Mouse (Mus musculus) kidney, embryonic 16.5 days (tissue): ENCODE data around the gene Ppia. TPM values are rescaled to one million over a fixed set of nuclear protein-coding genes. Genes with fewer than 3 reads are reported as not detected.
"Not testable (repeated sequence)": the region's sequence is repeated elsewhere in the genome, so short reads cannot be mapped to it uniquely, and the experiment has no call there.

Experiments used
- ATAC-seq: fragments of 200-750 bp; cut with Nextera tagmentation; 2 replicates; pipeline ENCODE4 v1.8.0; 2017; ENCODE audit warnings: moderate TSS enrichment; ENCODE audit not compliant: low FRiP score, low TSS enrichment
- H3K27ac ChIP-seq: fragments of 300-500 bp; sonication (generic); 2 replicates; pipeline ENCODE4 v1.5.1; 2014; ENCODE audit warnings: low read length
- H3K27me3 ChIP-seq: fragments of 300-500 bp; sonication (generic); 2 replicates; pipeline ENCODE4 v1.6.1; 2014; ENCODE audit warnings: low read length, control low read depth, mixed read lengths; ENCODE audit not compliant: insufficient read depth
- H3K36me3 ChIP-seq: fragments of 300-500 bp; sonication (generic); 2 replicates; pipeline ENCODE4 v1.6.1; 2014; ENCODE audit warnings: low read length, control low read depth, mixed read lengths; ENCODE audit not compliant: insufficient read depth
- H3K4me1 ChIP-seq: fragments of 300-500 bp; sonication (generic); 2 replicates; pipeline ENCODE4 v1.6.1; 2014; ENCODE audit warnings: low read length, control low read depth, mixed read lengths; ENCODE audit not compliant: insufficient read depth
- H3K4me2 ChIP-seq: fragments of 300-500 bp; sonication (generic); replicated peaks from 2 replicates; pipeline ENCODE4 v1.6.1; 2014; ENCODE audit warnings: low read depth, low read length
- H3K4me3 ChIP-seq: fragments of 300-500 bp; sonication (generic); 2 replicates; pipeline ENCODE4 v1.5.1; 2014; ENCODE audit warnings: mild to moderate bottlenecking, low read length
- H3K9ac ChIP-seq: fragments of 300-500 bp; sonication (generic); replicated peaks from 2 replicates; pipeline ENCODE4 v1.6.1; 2014; ENCODE audit warnings: low read length
- H3K9me3 ChIP-seq: fragments of 300-500 bp; sonication (generic); 2 replicates; pipeline ENCODE4 v1.6.1; 2016; ENCODE audit warnings: low read length, control low read depth
- WGBS: fragments of 180-500 bp; shearing (Covaris S2); extraction: QIAGEN DNeasy Blood & Tissue Kit; methylation state at CpG from one replicate; pipeline ENCODE4 v1.1.7; 2014; 5-methylcytosine and 5-hydroxymethylcytosine counted together
- microRNA-seq: library from miRNA; unstranded; fragments of <30 nt; microRNA quantifications from one replicate; pipeline ENCODE4, GENCODE M21; 2016
- polyA plus RNA-seq: library from polyadenylated mRNA; unstranded; fragments of >200 nt; fragmentation: Nextera tagmentation; extraction: Ambion mirVana; gene quantifications from 2 replicates; pipeline ENCODE4 v1.2.1, GENCODE M21; 2015

Gene Ppia
- polyA plus RNA-seq, 1 experiment from 2014 or later, result 4,942 TPM

DNA sequence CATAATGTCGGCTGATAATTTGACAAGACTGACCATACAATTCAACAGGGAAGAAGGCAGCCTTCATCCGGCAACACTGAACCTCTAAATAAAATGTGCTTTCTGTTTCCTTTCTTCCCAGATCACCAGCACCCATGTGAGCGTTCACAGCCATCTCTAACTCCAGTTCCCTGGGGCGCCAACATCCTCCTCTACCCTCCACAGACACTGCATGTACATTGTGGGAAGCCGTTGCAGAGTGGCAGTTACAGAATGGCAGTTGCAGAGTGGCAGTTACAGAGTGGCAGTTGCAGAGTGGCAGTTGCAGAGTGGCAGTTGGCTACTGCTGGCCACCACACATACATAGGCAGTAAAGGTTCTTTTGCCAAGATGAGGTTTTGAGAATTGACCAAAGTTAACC, 32.9 kb downstream of the Ppia start:
- not testable (repeated sequence) for H3K4me1 ChIP-seq, H3K4me3 ChIP-seq, H3K27me3 ChIP-seq, H3K9me3 ChIP-seq, ATAC-seq, H3K4me2 ChIP-seq, H3K9ac ChIP-seq, H3K36me3 ChIP-seq, H3K27ac ChIP-seq
- WGBS, result 95% methylated on average over 5 of the region's 5 CpGs

- Histone ChIP-seq H3K4me1 (no peaks in the 10 kb centered on the region), H3K27me3 (no peaks in the 10 kb centered on the region), H3K9ac (no peak overlapping the region), H3K4me2 (no peak overlapping the region), H3K36me3 (no peaks in the 10 kb centered on the region), H3K27ac (no peak overlapping the region), H3K4me3 (no peak overlapping the region), H3K9me3 (no peaks in the 10 kb centered on the region)
- 82% methylated on average over 6 of the region's 6 CpGs for WGBS
- ATAC-seq, result no peak
Measured at GRCm38 (mm10) chr11:6456083-6456482, 40.8 kb downstream of the Ppia start.

DNA sequence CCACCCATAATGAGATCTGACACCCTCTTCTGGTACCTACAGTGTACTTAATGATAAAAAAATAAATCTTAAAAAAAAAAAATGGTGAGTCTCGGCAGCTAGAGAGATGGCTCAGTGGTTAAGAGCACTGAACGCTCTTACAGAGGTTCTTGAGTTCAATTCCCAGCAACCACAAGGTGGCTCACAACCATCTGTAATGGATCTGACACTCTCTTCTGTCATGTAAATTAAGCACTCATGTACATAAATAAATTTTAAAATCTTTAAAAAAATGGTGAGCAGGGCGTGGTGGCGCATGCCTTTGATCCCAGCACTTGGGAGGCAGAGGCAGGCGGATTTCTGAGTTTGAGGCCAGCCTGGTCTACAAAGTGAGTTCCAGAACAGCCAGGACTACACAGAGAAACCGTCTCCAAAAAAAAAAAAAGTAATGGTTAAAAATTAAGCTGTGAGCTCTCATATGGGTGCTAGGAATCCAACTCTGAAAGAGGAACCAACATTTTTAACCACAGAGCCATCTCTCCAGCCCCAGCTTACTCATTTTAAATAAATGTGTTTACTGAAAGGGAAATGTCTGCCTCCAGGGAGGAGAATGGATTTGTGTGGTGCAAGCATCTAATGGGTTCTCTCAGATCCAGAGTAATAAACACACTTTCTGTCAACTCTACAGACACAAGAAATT, 48.1 kb downstream of the Ppia start:
- ATAC-seq, result no peak
- Histone ChIP-seq H3K4me3 (no peak overlapping the region), H3K4me1 (no peaks in the 10 kb centered on the region), H3K4me2 (no peak overlapping the region), H3K9me3 (no peaks in the 10 kb centered on the region), H3K36me3 (0 out of 2 replicates have a peak, but pooled peaks cover 11% of the 10 kb centered on the region), H3K27ac (no peak overlapping the region), H3K27me3 (no peaks in the 10 kb centered on the region), H3K9ac (no peak overlapping the region)
- WGBS, result 88% methylated on average over 6 of the region's 6 CpGs

DNA sequence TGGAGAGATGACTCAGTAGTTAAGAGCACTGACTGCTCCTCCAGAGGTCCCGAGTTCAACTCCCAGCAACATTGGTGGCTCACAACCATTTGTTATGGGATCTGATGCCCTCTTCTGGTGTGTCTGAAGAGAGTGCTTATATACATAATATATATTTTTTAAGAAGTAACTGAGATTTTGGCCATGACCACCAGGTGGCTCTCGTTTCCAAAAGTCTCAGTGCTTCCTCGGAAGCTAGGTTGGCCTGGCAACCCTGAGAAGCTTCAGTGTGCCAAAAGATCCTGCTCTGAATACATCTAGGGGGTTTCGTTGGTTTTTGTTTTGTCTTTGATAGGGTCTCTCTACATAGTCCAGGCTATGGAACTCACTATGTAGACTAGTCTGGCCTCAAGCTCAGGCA, 49.9 kb downstream of the Ppia start:
- ATAC-seq, result peak; percentile 78
- H3K9ac ChIP-seq, result no peak overlapping the region
- H3K4me2 ChIP-seq, result no peak overlapping the region
- H3K9me3 ChIP-seq, result no peaks in the 10 kb centered on the region
- peaks cover 9% of the 10 kb centered on the region for H3K4me1 ChIP-seq
- H3K4me3 ChIP-seq, result no peak overlapping the region
- 0 out of 2 replicates have a peak, but pooled peaks cover 11% of the 10 kb centered on the region for H3K36me3 ChIP-seq
- WGBS, result 29% methylated on average over 4 of the region's 4 CpGs
- no peaks in the 10 kb centered on the region for H3K27me3 ChIP-seq
- H3K27ac ChIP-seq, result no peak overlapping the region

DNA sequence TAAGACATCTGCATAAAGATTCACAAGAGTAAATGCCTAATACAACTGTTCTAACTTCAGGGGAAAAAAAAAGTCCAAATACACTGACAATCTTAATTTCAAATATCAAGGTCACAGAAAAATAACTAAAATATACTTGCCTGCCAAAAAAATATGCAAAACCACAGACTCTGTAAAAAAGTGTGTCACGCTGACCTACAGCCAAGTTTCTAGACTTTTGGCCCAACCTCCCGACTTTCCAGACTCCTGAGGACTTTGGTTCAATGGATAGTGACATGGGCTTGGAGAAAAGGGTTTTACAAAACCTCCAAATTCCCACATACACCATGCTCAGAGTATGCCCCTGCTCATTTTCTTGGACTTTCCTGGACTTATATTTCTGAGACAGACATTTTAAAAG, 53.3 kb downstream of the Ppia start:
- H3K9ac ChIP-seq, result no peak overlapping the region
- peaks cover 36% of the 10 kb centered on the region for H3K4me1 ChIP-seq
- H3K9me3 ChIP-seq, result no peaks in the 10 kb centered on the region
- ATAC-seq, result no peak
- 82% methylated on average over 2 of the region's 2 CpGs for WGBS
- no peaks in the 10 kb centered on the region for H3K27me3 ChIP-seq
- H3K36me3 ChIP-seq, result 0 out of 2 replicates have a peak, but pooled peaks cover 11% of the 10 kb centered on the region
- H3K4me2 ChIP-seq, result peak overlapping the region; percentile 18; the same call in 1 of the 2 replicates
- no peak overlapping the region for H3K27ac ChIP-seq
- no peak overlapping the region for H3K4me3 ChIP-seq

Small RNA genes within 50 kb of the gene (microRNA-seq; reads per million reads assigned to microRNA genes)
- gene Mir7651, result 1.1 reads per million

Other genes with a start within 250 kb of the Ppia start
- 0.40 and 0.49 TPM in 2 replicates for gene A730071L15Rik, start 215.4 kb upstream of the Ppia start, polyA plus RNA-seq
- 39.2 and 40.6 TPM in 2 replicates for gene Nudcd3, start 215.0 kb upstream of the Ppia start, polyA plus RNA-seq
- gene Npc1l1, start 185.3 kb upstream of the Ppia start, polyA plus RNA-seq, result 0.12 and 0.17 TPM in 2 replicates
- gene Ddx56, start 147.7 kb upstream of the Ppia start, polyA plus RNA-seq, result 104 and 106 TPM in 2 replicates
- gene Tmed4, start 140.6 kb upstream of the Ppia start, polyA plus RNA-seq, result 155 and 158 TPM in 2 replicates
- 155 and 157 TPM in 2 replicates for gene Ogdh, start 123.8 kb upstream of the Ppia start, polyA plus RNA-seq
- 11.7 and 12.5 TPM in 2 replicates for gene Zmiz2, start 26.4 kb upstream of the Ppia start, polyA plus RNA-seq
- gene H2afv, start 29.0 kb downstream of the Ppia start, polyA plus RNA-seq, result 560 and 596 TPM in 2 replicates
- 24.8 and 30.1 TPM in 2 replicates for gene Purb, start 60.5 kb downstream of the Ppia start, polyA plus RNA-seq
- 1.0 and 1.2 TPM in 2 replicates for gene Myo1g, start 105.5 kb downstream of the Ppia start, polyA plus RNA-seq
- gene Ccm2, start 131.4 kb downstream of the Ppia start, polyA plus RNA-seq, result 90.5 and 93.3 TPM in 2 replicates
- gene Nacad, start 190.6 kb downstream of the Ppia start, polyA plus RNA-seq, result 1.9 and 2.0 TPM in 2 replicates
- 45.6 and 49.1 TPM in 2 replicates for gene Tbrg4, start 210.6 kb downstream of the Ppia start, polyA plus RNA-seq
- gene Wap, start 223.2 kb downstream of the Ppia start, polyA plus RNA-seq, result not detected in 2 replicates
- gene Ramp3, start 243.1 kb downstream of the Ppia start, polyA plus RNA-seq, result 15.4 and 16.5 TPM in 2 replicates